Mouse (Mus musculus) lung, postnatal 0 days (tissue): ENCODE measurements around the gene Washc4. TPM values are rescaled to one million over a fixed set of nuclear protein-coding genes. Genes with fewer than 3 reads are reported as not detected.
A peak's percentile ranks its signal among the peaks of the same experiment; 100 is the strongest.

Experiments used
- ATAC-seq: fragments of 200-750 bp; cut with Nextera tagmentation; 2 replicates; pipeline ENCODE4 v1.8.0; 2017; ENCODE audit warnings: moderate library complexity
- DNase-seq: peaks from one replicate; pipeline ENCODE4 v3.0.0-alpha.2; 2016; ENCODE audit warnings: low spot score
- H3K27ac ChIP-seq: fragments of 300-500 bp; sonication (generic); 2 replicates; pipeline ENCODE4 v1.5.1; 2014; ENCODE audit warnings: antibody characterized with exemption, mild to moderate bottlenecking, low read length, mixed read lengths
- H3K27me3 ChIP-seq: fragments of 300-500 bp; sonication (generic); replicated peaks from 2 replicates; pipeline ENCODE4 v1.6.1; 2014; ENCODE audit warnings: low read length, mixed read lengths; ENCODE audit not compliant: insufficient read depth
- H3K36me3 ChIP-seq: fragments of 300-500 bp; sonication (generic); 2 replicates; pipeline ENCODE4 v1.6.1; 2014; ENCODE audit warnings: low read length, mixed read lengths; ENCODE audit not compliant: insufficient read depth
- H3K4me1 ChIP-seq: fragments of 300-500 bp; sonication (generic); 2 replicates; pipeline ENCODE4 v1.6.1; 2014; ENCODE audit warnings: antibody characterized with exemption, low read depth, low read length, mixed read lengths; ENCODE audit not compliant: insufficient read depth
- H3K4me2 ChIP-seq: fragments of 300-500 bp; sonication (generic); replicated peaks from 2 replicates; pipeline ENCODE4 v1.6.1; 2014; ENCODE audit warnings: low read depth, mild to moderate bottlenecking, low read length, moderate library complexity, mixed read lengths
- H3K4me3 ChIP-seq: fragments of 300-500 bp; sonication (generic); 2 replicates; pipeline ENCODE4 v1.5.1; 2014; ENCODE audit warnings: low read depth, low read length
- H3K9ac ChIP-seq: fragments of 300-500 bp; sonication (generic); replicated peaks from 2 replicates; pipeline ENCODE4 v1.6.1; 2014; ENCODE audit warnings: low read depth, mild to moderate bottlenecking
- H3K9me3 ChIP-seq: fragments of 300-500 bp; sonication (generic); 2 replicates; pipeline ENCODE4 v1.6.1; 2016; ENCODE audit warnings: low read length, mixed read lengths
- CTCF ChIP-seq: IDR thresholded peaks from 2 replicates; pipeline ENCODE4 v1.5.1; 2016; ENCODE audit warnings: antibody characterized with exemption, mild to moderate bottlenecking
- EP300 ChIP-seq: IDR thresholded peaks from 2 replicates; pipeline ENCODE4 v1.6.1; 2016; ENCODE audit warnings: antibody characterized with exemption, mild to moderate bottlenecking, control low read depth
- WGBS: fragments of 180-500 bp; shearing (Covaris S2); extraction: QIAGEN DNeasy Blood & Tissue Kit; methylation state at CpG from one replicate; pipeline ENCODE4 v1.1.7; 2014; 5-methylcytosine and 5-hydroxymethylcytosine counted together
- polyA plus RNA-seq: library from polyadenylated mRNA; unstranded; fragments of >200 nt; fragmentation: Nextera tagmentation; extraction: Ambion mirVana; gene quantifications from 2 replicates; pipeline ENCODE4 v1.2.1, GENCODE M21; 2015

Gene Washc4
- polyA plus RNA-seq, 1 experiment from 2014 or later = 28.3 TPM

GRCm38 (mm10) chr10:83542241-83542640, 1.3 kb upstream of the Washc4 start:
- no peak for DNase-seq
- TF ChIP-seq CTCF = no peak

DNA sequence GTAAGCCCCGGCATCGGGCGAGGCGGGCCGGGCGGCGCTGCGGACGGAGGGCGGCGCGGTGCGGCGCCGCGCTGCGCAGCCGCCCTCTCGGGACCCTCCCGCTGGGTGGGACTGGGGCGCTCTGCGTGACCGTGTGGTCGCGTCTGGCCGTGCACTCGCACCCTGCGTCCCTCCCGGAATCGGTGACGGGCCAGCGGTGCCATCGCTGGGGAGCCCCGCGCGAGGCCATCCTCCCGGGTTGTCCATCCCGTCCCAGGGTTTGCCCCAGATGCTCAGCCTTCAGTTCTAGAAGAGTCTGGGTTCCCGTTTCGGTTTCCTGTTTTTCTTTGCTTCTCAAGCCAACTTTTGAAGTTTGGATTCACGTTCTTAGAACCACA, 539 bp downstream of the Washc4 start:
- ATAC-seq (peak; percentile 93), DNase-seq (peak; percentile 74)
- TF ChIP-seq CTCF = peak; percentile 35
- no peak for TF ChIP-seq EP300

More at GRCm38 (mm10) chr10:83542241-83542640, 1.3 kb upstream of the Washc4 start:
- Histone ChIP-seq H3K4me1 (no peaks in the 10 kb centered on the region; the same call in 1 of the 2 replicates), H3K27ac (no peak overlapping the region), H3K9ac (no peak overlapping the region), H3K36me3 (no peaks in the 10 kb centered on the region), H3K27me3 (no peaks in the 10 kb centered on the region), H3K4me2 (no peak overlapping the region), H3K4me3 (no peak overlapping the region), H3K9me3 (no peaks in the 10 kb centered on the region)
- no peak for ATAC-seq
- 81% methylated on average over 7 of the region's 7 CpGs for WGBS

DNA sequence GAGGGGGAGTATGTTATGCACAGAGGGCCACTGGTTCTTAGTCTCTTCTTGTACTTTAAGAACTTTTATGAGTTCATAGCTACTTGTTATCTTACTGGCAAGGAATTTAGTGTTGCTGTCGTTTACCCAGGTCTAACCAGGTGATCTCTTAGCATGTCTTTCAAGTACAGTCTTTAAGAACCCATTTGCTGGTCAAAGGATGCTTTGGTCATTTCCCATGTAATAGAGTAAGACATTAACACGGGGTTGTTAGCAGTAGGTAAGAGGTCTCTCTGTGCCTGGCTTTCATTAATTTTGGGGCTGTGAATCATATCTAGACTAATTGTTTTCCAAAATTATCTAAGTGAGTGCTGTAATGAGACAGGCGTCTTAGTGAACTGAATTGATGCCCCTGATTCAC, 1.8 kb downstream of the Washc4 start:
- no peak overlapping the region for H3K9ac ChIP-seq
- no peak for TF ChIP-seq EP300
- no peak for TF ChIP-seq CTCF

More for the DNA sequence above, 539 bp downstream of the Washc4 start:
- WGBS = under 1% methylated on average over 18 of the region's 41 CpGs
- Histone ChIP-seq H3K4me1 (no peaks in the 10 kb centered on the region; the same call in 1 of the 2 replicates), H3K36me3 (no peaks in the 10 kb centered on the region), H3K9me3 (no peaks in the 10 kb centered on the region), H3K4me3 (peak overlapping the region; percentile 91), H3K4me2 (peak overlapping the region; percentile 55), H3K27ac (peak overlapping the region; percentile 93), H3K27me3 (no peaks in the 10 kb centered on the region), H3K9ac (peak overlapping the region; percentile 88)

DNA sequence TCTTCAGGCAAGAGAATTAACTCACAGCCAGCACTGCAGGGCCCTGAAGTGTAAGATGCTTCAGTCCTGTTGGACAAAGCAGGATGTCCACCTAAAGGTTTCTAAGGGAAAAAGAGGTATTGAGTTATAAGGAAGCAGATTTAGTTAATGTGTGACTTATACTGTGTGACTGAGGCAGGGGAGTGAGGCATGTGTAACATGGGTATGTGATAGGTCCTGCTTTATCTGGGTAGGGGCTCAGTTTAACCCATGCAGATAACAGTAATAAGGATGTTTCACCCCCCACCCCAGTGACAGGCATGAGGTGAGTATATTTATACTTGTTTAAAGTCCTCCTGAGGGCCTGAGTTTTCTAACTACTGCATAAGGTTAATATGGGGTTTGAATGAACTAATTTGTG, 19.5 kb downstream of the Washc4 start:
- Histone ChIP-seq H3K4me2 (no peak overlapping the region), H3K9ac (no peak overlapping the region), H3K27ac (no peak overlapping the region), H3K27me3 (no peaks in the 10 kb centered on the region), H3K9me3 (no peaks in the 10 kb centered on the region), H3K4me1 (no peaks in the 10 kb centered on the region), H3K36me3 (peaks cover 28% of the 10 kb centered on the region), H3K4me3 (no peak overlapping the region)
- TF ChIP-seq CTCF = no peak
- TF ChIP-seq EP300 = no peak
- DNase-seq (no peak), ATAC-seq (no peak)

More for the DNA sequence above, 1.8 kb downstream of the Washc4 start:
- Histone ChIP-seq H3K4me1 (no peaks in the 10 kb centered on the region; the same call in 1 of the 2 replicates), H3K27me3 (no peaks in the 10 kb centered on the region), H3K36me3 (0 out of 2 replicates have a peak, but pooled peaks cover 8% of the 10 kb centered on the region), H3K27ac (no peak overlapping the region), H3K4me3 (no peak overlapping the region), H3K9me3 (no peaks in the 10 kb centered on the region), H3K4me2 (0 out of 2 replicates have a peak overlapping the region, but pooled peaks have one; percentile 8)
- no peak for ATAC-seq
- DNase-seq = no peak
- WGBS = 64% methylated on average over 3 of the region's 3 CpGs

DNA sequence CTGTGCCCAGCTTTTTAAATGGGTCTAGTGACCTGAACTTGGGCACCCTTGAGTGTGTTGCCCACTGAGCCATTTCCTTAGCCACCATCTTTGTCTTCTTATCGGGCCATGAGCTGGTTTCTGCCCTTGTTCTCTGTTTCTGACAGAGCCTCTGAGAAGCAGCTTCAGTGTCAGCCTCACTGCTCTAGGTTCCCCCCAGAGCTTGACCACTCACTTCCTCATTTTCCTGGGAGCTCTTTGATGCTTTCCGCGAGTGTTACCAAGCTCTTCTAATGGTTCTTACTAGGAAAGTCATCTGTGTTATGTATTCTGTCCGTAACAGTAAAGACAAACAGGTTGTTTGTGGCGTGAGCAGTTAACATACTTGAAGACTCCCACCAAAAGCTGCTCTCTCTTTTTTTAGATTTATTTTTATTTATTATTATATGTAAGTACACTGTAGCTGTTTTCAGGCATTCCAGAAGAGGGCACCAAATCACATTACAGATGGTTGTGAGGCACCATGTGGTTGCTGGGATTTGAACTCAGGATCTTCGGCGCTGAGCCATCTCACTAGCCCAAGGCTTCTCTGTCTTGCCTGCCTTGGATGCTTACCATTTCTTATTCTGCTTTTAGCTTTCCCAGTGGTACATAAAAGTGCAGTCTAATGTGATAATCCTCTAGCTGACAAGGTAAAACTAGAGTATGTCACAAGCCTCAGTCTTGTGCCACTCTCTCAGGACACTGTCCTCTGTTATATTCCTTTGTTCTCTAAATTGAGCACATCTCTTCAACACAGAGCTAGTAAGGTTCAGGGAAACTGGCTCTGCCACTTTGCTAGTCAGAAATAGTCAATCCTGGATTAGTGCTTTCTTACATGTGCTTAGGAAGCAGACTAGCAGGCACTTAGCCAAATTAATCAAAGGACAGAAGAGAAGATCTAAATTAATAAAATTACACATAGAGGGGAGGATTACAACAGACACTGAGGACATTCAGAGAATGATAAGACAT, 22.2 kb downstream of the Washc4 start:
- H3K36me3 ChIP-seq = peaks cover 27% of the 10 kb centered on the region
- H3K4me1 ChIP-seq = no peaks in the 10 kb centered on the region
- no peak for TF ChIP-seq EP300
- TF ChIP-seq CTCF = peak; percentile 14; the same call in 1 of the 2 replicates
- H3K4me2 ChIP-seq = no peak overlapping the region
- H3K27ac ChIP-seq = no peak overlapping the region
- no peaks in the 10 kb centered on the region for H3K27me3 ChIP-seq
- 93% methylated on average over 7 of the region's 7 CpGs for WGBS
- no peaks in the 10 kb centered on the region for H3K9me3 ChIP-seq
- ATAC-seq (no peak), DNase-seq (no peak)
- no peak overlapping the region for H3K9ac ChIP-seq
- H3K4me3 ChIP-seq = no peak overlapping the region

GRCm38 (mm10) chr10:83590801-83591200, 47.2 kb downstream of the Washc4 start:
- Histone ChIP-seq H3K9ac (no peak overlapping the region), H3K36me3 (peaks cover 65% of the 10 kb centered on the region), H3K9me3 (no peaks in the 10 kb centered on the region), H3K27me3 (no peaks in the 10 kb centered on the region), H3K27ac (no peak overlapping the region), H3K4me1 (no peaks in the 10 kb centered on the region), H3K4me2 (no peak overlapping the region), H3K4me3 (no peak overlapping the region)
- DNase-seq (no peak), ATAC-seq (no peak)
- TF ChIP-seq EP300 (no peak), CTCF (no peak)
- 86% methylated on average over 6 of the region's 6 CpGs for whole genome bisulfite sequencing
